Mouse (Mus musculus): ENCODE data around the gene Tmco4. TPM values are rescaled to one million over a fixed set of nuclear protein-coding genes. Genes with fewer than 3 reads are reported as not detected.

Gene Tmco4
- polyA plus RNA-seq, 1 experiment from 2014 or later, result 17.1 TPM

- WGBS, result 56% methylated on average over 3 of the region's 3 CpGs
These were observed 10.7 kb downstream of the Tmco4 start for GRCm38 (mm10) chr4:138983422-138983821.

DNA sequence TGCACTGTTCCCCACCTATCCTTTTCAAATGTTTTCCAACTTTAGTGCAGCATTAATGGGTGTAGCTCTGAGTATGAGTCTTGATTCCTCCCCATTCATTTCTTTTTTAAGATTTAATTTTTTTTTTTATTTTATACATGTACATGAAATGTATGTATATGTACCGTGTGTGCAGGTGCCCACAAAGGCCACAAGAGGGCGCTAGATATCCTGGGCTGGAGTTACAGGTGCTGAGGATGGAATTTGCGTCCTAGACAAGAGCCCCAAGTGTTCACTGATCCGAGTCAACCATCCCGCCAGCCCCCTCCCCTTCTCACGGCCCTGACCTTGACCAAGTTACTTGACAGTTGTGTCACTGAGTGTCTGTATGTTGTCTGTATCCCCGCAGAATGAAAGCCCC, 12.1 kb downstream of the Tmco4 start:
- H3K27me3 ChIP-seq (replicated peaks; ENCODE audit: control insufficient read depth, insufficient read depth, low read length), result no peaks in the 10 kb centered on the region
- no peak overlapping the region for H3K4me2 ChIP-seq (ENCODE audit: low read depth, low read length)
- H3K36me3 ChIP-seq (ENCODE audit: control insufficient read depth, insufficient read depth, low read length), result no peaks in the 10 kb centered on the region
- H3K9me3 ChIP-seq (ENCODE audit: control insufficient read depth, low read length), result no peaks in the 10 kb centered on the region
- peaks cover 8% of the 10 kb centered on the region; the same call in 1 of the 2 replicates for H3K4me1 ChIP-seq (ENCODE audit: control insufficient read depth, insufficient read depth, low read length)
- H3K27ac ChIP-seq (ENCODE audit: low read length), result no peak overlapping the region
- 80% methylated on average over 7 of the region's 7 CpGs for WGBS
- ATAC-seq, result no peak
- H3K4me3 ChIP-seq (ENCODE audit: low read length), result no peak overlapping the region
- H3K9ac ChIP-seq (ENCODE audit: low read depth, low read length), result no peak overlapping the region

More at GRCm38 (mm10) chr4:138983422-138983821, 10.7 kb downstream of the Tmco4 start:
- peak; percentile 76 for ATAC-seq
- no peaks in the 10 kb centered on the region for H3K36me3 ChIP-seq (ENCODE audit: control insufficient read depth, insufficient read depth, low read length)
- H3K27ac ChIP-seq (ENCODE audit: low read length), result peak overlapping the region; percentile 61; the same call in 1 of the 2 replicates
- peak overlapping the region; percentile 39; the same call in 1 of the 2 replicates for H3K9ac ChIP-seq (ENCODE audit: low read depth, low read length)
- H3K4me1 ChIP-seq (ENCODE audit: control insufficient read depth, insufficient read depth, low read length), result peaks cover 8% of the 10 kb centered on the region; the same call in 1 of the 2 replicates
- H3K4me2 ChIP-seq (ENCODE audit: low read depth, low read length), result no peak overlapping the region
- no peak overlapping the region for H3K4me3 ChIP-seq (ENCODE audit: low read length)
- H3K27me3 ChIP-seq (replicated peaks; ENCODE audit: control insufficient read depth, insufficient read depth, low read length), result no peaks in the 10 kb centered on the region
- no peaks in the 10 kb centered on the region for H3K9me3 ChIP-seq (ENCODE audit: control insufficient read depth, low read length)

DNA sequence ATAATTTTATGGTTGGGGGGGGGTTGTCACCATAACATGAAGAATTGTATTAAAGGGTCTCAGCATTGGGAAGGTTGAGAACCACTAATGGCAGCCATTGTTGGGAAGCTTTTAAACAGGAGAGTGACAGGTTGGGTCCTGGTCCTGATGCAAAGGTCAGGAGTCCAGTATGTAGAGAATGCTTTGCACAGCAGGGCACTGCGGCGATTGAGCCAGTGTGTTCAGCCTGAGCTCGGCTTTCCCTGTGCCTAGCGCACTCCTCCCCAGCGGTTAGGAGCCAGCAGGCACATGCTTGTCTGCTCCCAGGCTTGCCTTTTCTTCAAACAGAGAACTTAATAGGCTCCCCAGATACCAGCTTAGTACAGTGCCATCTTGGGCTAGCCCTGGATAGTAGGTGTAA, 13.6 kb downstream of the Tmco4 start:
- Histone ChIP-seq H3K4me1 (ENCODE audit: control insufficient read depth, insufficient read depth, low read length) (peaks cover 8% of the 10 kb centered on the region; the same call in 1 of the 2 replicates), H3K36me3 (ENCODE audit: control insufficient read depth, insufficient read depth, low read length) (no peaks in the 10 kb centered on the region), H3K4me2 (ENCODE audit: low read depth, low read length) (no peak overlapping the region), H3K9ac (ENCODE audit: low read depth, low read length) (no peak overlapping the region), H3K27me3 (replicated peaks; ENCODE audit: control insufficient read depth, insufficient read depth, low read length) (no peaks in the 10 kb centered on the region), H3K9me3 (ENCODE audit: control insufficient read depth, low read length) (no peaks in the 10 kb centered on the region), H3K4me3 (ENCODE audit: low read length) (no peak overlapping the region), H3K27ac (ENCODE audit: low read length) (0 out of 2 replicates have a peak overlapping the region, but pooled peaks have one; percentile 23)
- 60% methylated on average over 5 of the region's 5 CpGs for whole genome bisulfite sequencing
- ATAC-seq, result peak; percentile 72

DNA sequence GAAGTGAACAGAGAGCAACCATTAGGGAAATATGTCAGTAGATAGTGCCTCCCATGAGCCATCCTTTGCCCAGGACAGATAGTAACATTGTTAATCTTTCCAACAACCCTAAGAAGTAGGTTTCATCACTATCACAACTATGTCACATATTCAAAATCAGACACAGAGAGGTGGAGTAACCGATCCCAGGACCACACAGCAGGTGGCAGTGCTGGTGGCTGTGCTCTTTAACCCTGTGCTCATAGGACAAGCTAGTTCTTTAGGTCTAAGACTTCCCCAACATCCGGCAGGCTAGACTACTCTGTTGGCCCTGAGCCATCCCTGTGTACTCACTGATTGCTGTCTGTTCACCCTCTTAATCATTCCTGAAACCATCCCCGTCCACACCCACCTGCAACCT, 21.7 kb downstream of the Tmco4 start:
- H3K4me1 ChIP-seq (ENCODE audit: control insufficient read depth, insufficient read depth, low read length), result peaks cover 4% of the 10 kb centered on the region; the same call in 1 of the 2 replicates
- H3K4me3 ChIP-seq (ENCODE audit: low read length), result no peak overlapping the region
- H3K27me3 ChIP-seq (replicated peaks; ENCODE audit: control insufficient read depth, insufficient read depth, low read length), result no peaks in the 10 kb centered on the region
- H3K9ac ChIP-seq (ENCODE audit: low read depth, low read length), result no peak overlapping the region
- 0 out of 2 replicates have a peak, but pooled peaks cover 2% of the 10 kb centered on the region for H3K36me3 ChIP-seq (ENCODE audit: control insufficient read depth, insufficient read depth, low read length)
- H3K27ac ChIP-seq (ENCODE audit: low read length), result no peak overlapping the region
- WGBS, result 68% methylated on average over 3 of the region's 3 CpGs
- 0 out of 2 replicates have a peak, but pooled peaks have one; percentile 35 for ATAC-seq
- H3K4me2 ChIP-seq (ENCODE audit: low read depth, low read length), result no peak overlapping the region
- H3K9me3 ChIP-seq (ENCODE audit: control insufficient read depth, low read length), result 0 out of 2 replicates have a peak, but pooled peaks cover 2% of the 10 kb centered on the region

DNA sequence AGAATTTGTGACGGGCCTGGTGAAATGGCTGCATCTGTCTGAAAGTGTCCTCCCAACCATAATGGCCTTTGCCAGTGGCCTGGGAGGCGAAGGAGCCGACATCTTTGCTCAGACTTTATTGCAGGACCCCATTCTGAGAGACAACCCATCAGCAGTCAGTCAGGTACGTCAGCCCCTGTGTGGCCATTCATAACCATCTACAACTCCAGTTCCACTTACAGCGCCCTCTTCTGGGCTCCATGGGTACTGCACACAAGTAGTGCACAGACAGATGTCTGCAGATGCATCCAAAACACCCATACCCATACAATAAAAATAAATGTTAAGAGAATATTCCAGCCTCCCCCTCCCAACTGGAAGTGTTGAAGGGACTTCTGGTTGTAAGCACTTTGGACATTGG, 23.7 kb downstream of the Tmco4 start:
- H3K4me3 ChIP-seq (ENCODE audit: low read length), result no peak overlapping the region
- peaks cover 11% of the 10 kb centered on the region for H3K4me1 ChIP-seq (ENCODE audit: control insufficient read depth, insufficient read depth, low read length)
- no peak overlapping the region for H3K9ac ChIP-seq (ENCODE audit: low read depth, low read length)
- WGBS, result 80% methylated on average over 5 of the region's 5 CpGs
- no peak overlapping the region for H3K4me2 ChIP-seq (ENCODE audit: low read depth, low read length)
- H3K36me3 ChIP-seq (ENCODE audit: control insufficient read depth, insufficient read depth, low read length), result 0 out of 2 replicates have a peak, but pooled peaks cover 2% of the 10 kb centered on the region
- no peaks in the 10 kb centered on the region for H3K27me3 ChIP-seq (replicated peaks; ENCODE audit: control insufficient read depth, insufficient read depth, low read length)
- no peak overlapping the region for H3K27ac ChIP-seq (ENCODE audit: low read length)
- H3K9me3 ChIP-seq (ENCODE audit: control insufficient read depth, low read length), result 0 out of 2 replicates have a peak, but pooled peaks cover 2% of the 10 kb centered on the region
- ATAC-seq, result no peak

DNA sequence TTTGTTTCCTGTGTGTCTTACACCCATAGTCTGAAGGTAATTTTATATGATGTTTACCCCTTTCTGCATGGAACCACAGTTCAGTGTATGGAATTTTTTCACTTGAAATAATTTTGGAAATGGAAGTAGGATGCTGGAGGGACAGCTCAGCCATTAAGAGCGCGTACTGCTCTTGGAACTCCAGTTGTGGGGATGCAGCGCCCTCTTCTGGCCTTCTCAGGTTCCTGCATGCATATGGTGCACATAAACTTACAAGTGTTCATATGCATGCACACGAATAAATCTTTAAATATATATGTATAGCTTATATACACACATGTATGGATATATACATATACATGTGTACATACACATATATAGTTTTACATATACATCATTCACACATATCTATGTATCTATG, 24.4 kb downstream of the Tmco4 start:
- ATAC-seq, result no peak
- 90% methylated on average over 4 of the region's 4 CpGs for WGBS
- Histone ChIP-seq H3K27me3 (replicated peaks; ENCODE audit: control insufficient read depth, insufficient read depth, low read length) (no peaks in the 10 kb centered on the region), H3K4me1 (ENCODE audit: control insufficient read depth, insufficient read depth, low read length) (peaks cover 12% of the 10 kb centered on the region), H3K9me3 (ENCODE audit: control insufficient read depth, low read length) (0 out of 2 replicates have a peak, but pooled peaks cover 2% of the 10 kb centered on the region), H3K4me3 (ENCODE audit: low read length) (no peak overlapping the region), H3K36me3 (ENCODE audit: control insufficient read depth, insufficient read depth, low read length) (0 out of 2 replicates have a peak, but pooled peaks cover 2% of the 10 kb centered on the region), H3K9ac (ENCODE audit: low read depth, low read length) (no peak overlapping the region), H3K4me2 (ENCODE audit: low read depth, low read length) (no peak overlapping the region), H3K27ac (ENCODE audit: low read length) (no peak overlapping the region)

GRCm38 (mm10) chr4:138998611-138999010, 25.9 kb downstream of the Tmco4 start:
- 0 out of 2 replicates have a peak, but pooled peaks cover 2% of the 10 kb centered on the region for H3K36me3 ChIP-seq (ENCODE audit: control insufficient read depth, insufficient read depth, low read length)
- 0 out of 2 replicates have a peak, but pooled peaks cover 2% of the 10 kb centered on the region for H3K9me3 ChIP-seq (ENCODE audit: control insufficient read depth, low read length)
- WGBS, result 62% methylated on average over 11 of the region's 11 CpGs
- no peak overlapping the region for H3K4me3 ChIP-seq (ENCODE audit: low read length)
- H3K4me1 ChIP-seq (ENCODE audit: control insufficient read depth, insufficient read depth, low read length), result peaks cover 12% of the 10 kb centered on the region
- H3K9ac ChIP-seq (ENCODE audit: low read depth, low read length), result no peak overlapping the region
- no peak overlapping the region for H3K27ac ChIP-seq (ENCODE audit: low read length)
- no peaks in the 10 kb centered on the region for H3K27me3 ChIP-seq (replicated peaks; ENCODE audit: control insufficient read depth, insufficient read depth, low read length)
- peak; percentile 39; the same call in 1 of the 2 replicates for ATAC-seq
- H3K4me2 ChIP-seq (ENCODE audit: low read depth, low read length), result no peak overlapping the region

GRCm38 (mm10) chr4:139001026-139001425, 28.3 kb downstream of the Tmco4 start:
- no peak for ATAC-seq
- Histone ChIP-seq H3K4me1 (ENCODE audit: control insufficient read depth, insufficient read depth, low read length) (peaks cover 21% of the 10 kb centered on the region), H3K4me2 (ENCODE audit: low read depth, low read length) (no peak overlapping the region), H3K4me3 (ENCODE audit: low read length) (no peak overlapping the region), H3K9me3 (ENCODE audit: control insufficient read depth, low read length) (0 out of 2 replicates have a peak, but pooled peaks cover 2% of the 10 kb centered on the region), H3K27me3 (replicated peaks; ENCODE audit: control insufficient read depth, insufficient read depth, low read length) (no peaks in the 10 kb centered on the region), H3K9ac (ENCODE audit: low read depth, low read length) (peak overlapping the region; percentile 21; the same call in 1 of the 2 replicates), H3K36me3 (ENCODE audit: control insufficient read depth, insufficient read depth, low read length) (0 out of 2 replicates have a peak, but pooled peaks cover 2% of the 10 kb centered on the region), H3K27ac (ENCODE audit: low read length) (0 out of 2 replicates have a peak overlapping the region, but pooled peaks have one; percentile 14)
- WGBS, result 50% methylated on average over 2 of the region's 2 CpGs

DNA sequence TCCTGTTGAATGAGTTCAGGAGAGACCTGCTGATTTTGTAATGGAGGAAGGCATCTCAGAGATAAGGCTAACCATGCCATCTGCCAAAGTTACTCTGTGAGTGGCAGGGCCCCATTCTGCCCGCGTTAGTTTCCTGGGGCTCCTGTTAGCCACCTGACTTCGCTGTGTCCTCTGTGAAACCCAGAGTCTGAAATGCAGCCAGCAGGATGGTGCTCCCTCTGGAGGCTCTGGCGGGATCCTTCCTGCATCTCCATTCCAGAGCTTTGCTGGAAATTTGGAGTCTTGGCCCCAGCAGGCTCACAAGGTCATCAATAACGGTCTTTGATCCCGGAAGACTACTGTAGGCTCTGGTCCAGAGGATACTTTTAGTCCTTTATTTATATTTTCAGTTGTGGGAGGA, 28.7 kb downstream of the Tmco4 start:
- 0 out of 2 replicates have a peak, but pooled peaks cover 2% of the 10 kb centered on the region for H3K9me3 ChIP-seq (ENCODE audit: control insufficient read depth, low read length)

More for the DNA sequence above, 28.7 kb downstream of the Tmco4 start:
- no peak for ATAC-seq
- Histone ChIP-seq H3K4me3 (ENCODE audit: low read length) (no peak overlapping the region), H3K4me1 (ENCODE audit: control insufficient read depth, insufficient read depth, low read length) (peaks cover 21% of the 10 kb centered on the region), H3K4me2 (ENCODE audit: low read depth, low read length) (no peak overlapping the region), H3K27me3 (replicated peaks; ENCODE audit: control insufficient read depth, insufficient read depth, low read length) (no peaks in the 10 kb centered on the region), H3K27ac (ENCODE audit: low read length) (0 out of 2 replicates have a peak overlapping the region, but pooled peaks have one; percentile 14), H3K36me3 (ENCODE audit: control insufficient read depth, insufficient read depth, low read length) (0 out of 2 replicates have a peak, but pooled peaks cover 2% of the 10 kb centered on the region), H3K9ac (ENCODE audit: low read depth, low read length) (peak overlapping the region; percentile 21; the same call in 1 of the 2 replicates)
- WGBS, result 14% methylated on average over 6 of the region's 6 CpGs

All from intestine, embryonic 16.5 days (tissue).